Mouse (Mus musculus): ENCODE measurements at regions not wholly inside any gene's neighbourhood (a gene's known extent, or its start where the extent isn't known, plus 50 kb on each side); places are given as distances from the start of the nearest gene placed in this dataset.
A peak's percentile ranks its signal among the peaks of the same experiment; 100 is the strongest.

DNA sequence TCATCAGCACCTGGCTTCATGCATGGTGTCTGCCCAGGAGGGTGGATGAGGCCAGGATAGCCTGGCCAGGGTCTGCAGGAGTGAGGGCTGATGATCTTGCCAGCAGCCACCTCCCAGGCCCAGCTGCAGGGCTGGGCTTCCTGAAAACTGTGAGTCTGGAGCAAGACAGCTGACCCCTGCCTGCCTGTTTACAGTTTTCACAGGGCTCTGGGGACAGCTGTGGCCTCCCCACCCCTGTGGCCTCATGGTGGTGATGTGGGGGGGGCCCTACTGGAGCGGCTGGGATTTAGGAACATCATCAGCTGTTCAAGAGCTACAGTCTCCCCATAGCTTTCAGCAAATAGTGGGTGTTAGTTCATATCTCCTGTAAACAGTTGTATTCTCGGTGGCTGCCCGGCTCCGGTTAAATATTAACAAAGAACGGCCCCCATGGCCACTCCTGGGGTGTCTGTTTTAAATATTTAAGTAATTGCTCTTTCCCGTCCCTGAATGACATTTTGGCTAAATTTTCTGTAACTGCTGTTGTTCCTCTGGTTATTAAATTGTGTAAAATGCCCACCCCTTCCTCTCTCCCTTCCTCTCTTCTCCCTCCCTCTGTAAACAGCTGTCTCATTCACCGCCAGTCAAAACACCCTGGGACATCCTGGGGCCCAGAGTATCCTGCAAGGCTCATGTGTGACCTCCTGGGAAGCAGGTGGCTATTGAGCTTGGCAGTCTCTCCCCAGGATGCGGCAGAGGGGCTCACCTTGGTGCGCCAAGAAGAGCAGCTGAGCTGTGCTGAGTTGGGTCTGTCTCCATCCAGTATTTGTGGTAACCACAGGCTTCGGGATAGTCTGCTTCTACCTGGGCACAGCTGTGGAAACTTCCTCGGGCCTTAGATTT, 57.9 kb upstream of the Pcsk6 start:
- H3K4me1 ChIP-seq (ENCODE audit: control insufficient read depth, insufficient read depth, insufficient read length, low read length), result peaks cover 14% of the 10 kb centered on the region
- H3K27ac ChIP-seq (ENCODE audit: insufficient read depth, low read depth, low read length), result peak overlapping the region; percentile 74
- WGBS, result 16% methylated on average over 11 of the region's 11 CpGs
- H3K36me3 ChIP-seq (ENCODE audit: control insufficient read depth, insufficient read depth, low read length), result no peaks in the 10 kb centered on the region
- H3K27me3 ChIP-seq (ENCODE audit: control insufficient read depth, insufficient read depth, low read length), result no peaks in the 10 kb centered on the region
- TF ChIP-seq POLR2A (IDR thresholded peaks at IDR 0.05; ENCODE audit: low read depth, low read length) (no peak), CTCF (IDR thresholded peaks at IDR 0.05; ENCODE audit: extremely low read depth, insufficient read length, insufficient replicate concordance, low read depth, low read length) (no peak)
- H3K4me3 ChIP-seq (ENCODE audit: low read depth, low read length), result no peak overlapping the region
